Mouse (Mus musculus) lung, adult 2 months (tissue): ENCODE measurements around the gene Fam189b.

ENCODE experiments used
- CTCF ChIP-seq: fragments of 200-500 bp; IDR thresholded peaks from 2 replicates; pipeline ENCODE4 v1.5.1; 2011; ENCODE audit warnings: mild to moderate bottlenecking, low read length, control low read depth; ENCODE audit not compliant: insufficient read depth
- POLR2A ChIP-seq: fragments of 200-500 bp; IDR thresholded peaks from 2 replicates; pipeline ENCODE4 v1.6.1; 2011; ENCODE audit warnings: low read depth, mild to moderate bottlenecking, control low read depth, low read length, borderline replicate concordance; ENCODE audit errors: extremely low read depth

GRCm38 (mm10) chr3:89221167-89221566 lies 38.2 kb downstream of the Fam189b start:
- TF ChIP-seq POLR2A = no peak
- TF ChIP-seq CTCF = no peak
